Mouse (Mus musculus): ENCODE data around the gene Map4.
"Not testable (repeated sequence)": the region's sequence is repeated elsewhere in the genome, so short reads cannot be mapped to it uniquely, and the experiment has no call there.

Map4 gene

DNA sequence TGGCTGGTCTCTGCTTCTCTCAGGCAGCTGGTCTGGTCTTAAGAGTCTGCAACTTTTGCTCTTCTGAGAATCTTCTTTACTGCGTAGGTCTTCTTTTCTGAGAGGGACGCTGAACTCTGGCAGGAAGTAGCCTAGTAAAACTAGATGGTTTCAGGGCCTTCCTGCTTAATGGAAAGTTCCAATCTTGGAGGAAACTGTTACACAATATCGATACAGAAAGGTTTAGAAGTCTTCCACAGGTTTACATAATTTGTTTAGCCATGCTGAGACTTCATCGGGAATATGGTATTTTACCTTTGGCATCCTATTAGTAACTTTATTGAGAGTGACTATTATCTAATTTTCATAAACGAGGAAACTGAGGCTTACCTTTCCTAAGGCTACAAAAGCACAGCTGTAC, 1.2 kb upstream of the Map4 start:
- no peak for DNase-seq

DNA sequence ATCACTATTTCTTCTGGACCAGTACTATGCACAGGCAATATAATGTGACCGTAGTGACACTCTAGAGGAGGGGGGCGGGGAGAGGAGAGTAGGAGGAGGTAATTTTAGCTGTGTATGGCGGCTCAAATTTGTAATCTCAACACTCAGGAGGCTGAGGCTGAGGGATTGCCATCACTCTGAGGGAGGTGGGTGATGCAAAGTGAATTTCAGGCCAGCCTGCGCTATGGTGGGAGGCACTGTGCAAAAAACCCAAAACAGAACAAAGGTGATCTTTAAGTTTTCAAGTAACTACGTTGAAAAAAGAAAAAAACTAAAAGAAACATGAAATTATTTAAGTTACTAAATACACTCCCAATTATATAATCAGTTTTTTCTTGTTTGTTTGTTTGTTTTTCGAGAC, 508 bp upstream of the Map4 start:
- no peak for DNase-seq

DNA sequence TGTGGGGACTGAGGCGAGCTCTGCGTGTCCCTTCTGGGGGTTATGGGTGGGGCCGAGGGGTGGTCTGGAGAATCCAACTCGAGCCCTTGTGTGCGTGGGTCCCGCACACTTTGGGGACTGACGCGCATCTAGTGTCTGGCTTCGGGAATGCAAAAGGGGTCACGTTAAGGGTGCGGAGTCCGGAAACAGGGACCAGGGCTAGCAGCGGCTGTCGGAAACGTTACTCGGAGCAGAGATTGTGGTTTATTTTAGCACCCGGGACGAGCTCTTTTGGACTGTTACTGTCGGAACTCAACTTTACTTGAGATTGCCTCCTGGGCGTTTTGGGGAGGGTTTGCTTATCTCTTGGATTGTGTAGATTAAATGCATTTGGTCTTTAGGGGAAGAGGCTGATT, 1.1 kb downstream of the Map4 start:
- DNase-seq, result peak in 1 of 2 experiments; percentile 47

DNA sequence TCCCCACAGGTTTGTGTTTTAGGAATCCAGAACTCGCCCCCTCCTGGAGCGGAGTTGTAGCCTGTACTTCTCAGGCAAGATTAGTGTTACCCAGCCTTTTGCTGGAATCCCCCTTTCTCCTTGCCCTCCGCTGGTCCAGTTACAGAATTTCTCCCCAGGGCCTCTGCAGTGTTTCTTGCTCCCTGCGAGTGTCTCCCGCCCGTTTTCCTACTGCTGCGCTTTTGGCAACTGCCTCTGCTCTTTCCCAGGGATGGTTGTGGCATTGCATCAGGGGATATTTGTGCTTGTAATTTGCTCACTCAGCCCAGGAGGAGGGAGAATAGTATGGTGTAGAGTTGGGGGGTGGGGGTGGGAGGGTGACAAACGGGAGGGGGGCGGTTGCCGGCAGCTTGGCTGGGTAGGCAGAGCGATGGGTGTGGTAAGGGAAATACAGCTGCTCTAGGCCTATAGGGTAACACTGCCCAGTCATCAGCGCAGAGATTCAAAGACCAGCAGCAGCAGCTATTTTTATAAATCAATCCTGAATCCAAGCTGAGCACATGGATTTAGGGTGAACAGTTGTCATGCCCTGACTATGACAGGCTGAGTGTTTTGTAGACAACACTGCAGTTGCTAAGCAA, 1.6 kb downstream of the Map4 start:
- DNase-seq, result peak; percentile 53 to 61

DNA sequence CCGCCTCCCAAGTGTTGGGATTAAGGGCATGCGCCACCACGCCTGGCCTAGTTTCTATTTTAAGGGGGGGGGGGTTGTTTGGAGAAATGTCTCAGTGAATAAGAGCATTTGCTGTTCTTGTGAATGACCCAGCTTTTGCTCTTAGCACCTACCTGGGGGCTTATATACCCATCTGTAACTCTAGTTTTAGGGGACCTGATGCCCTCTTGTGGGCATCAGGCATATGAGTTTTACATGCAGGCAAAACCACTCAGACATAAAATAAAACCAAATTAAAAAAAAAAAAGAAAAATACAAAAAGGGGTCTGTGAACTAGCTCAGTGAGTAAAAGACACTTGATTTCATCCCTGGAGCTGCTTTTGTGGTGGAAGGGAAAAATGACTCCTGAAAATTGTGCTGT, 8.1 kb downstream of the Map4 start:
- no peak for DNase-seq

DNA sequence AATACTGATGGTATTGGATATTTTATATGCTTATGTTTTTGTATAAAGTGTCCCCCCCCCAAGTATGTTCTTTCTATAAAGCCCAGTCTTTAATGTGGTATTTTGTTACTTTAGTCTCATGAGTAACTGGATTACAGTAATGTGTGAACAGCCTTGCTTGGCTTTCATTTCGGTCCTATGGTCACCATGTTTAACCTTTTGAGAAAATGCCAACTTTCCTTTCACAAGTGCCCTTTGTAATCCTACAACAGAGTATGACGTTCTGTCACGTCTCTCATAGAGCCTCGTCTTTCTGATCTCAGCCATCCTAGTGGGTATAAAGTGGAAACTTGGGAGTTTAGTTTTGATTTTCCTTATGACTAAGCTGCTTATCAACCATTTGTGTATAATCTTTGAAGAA, 11.5 kb downstream of the Map4 start:
- no peak for DNase-seq

DNA sequence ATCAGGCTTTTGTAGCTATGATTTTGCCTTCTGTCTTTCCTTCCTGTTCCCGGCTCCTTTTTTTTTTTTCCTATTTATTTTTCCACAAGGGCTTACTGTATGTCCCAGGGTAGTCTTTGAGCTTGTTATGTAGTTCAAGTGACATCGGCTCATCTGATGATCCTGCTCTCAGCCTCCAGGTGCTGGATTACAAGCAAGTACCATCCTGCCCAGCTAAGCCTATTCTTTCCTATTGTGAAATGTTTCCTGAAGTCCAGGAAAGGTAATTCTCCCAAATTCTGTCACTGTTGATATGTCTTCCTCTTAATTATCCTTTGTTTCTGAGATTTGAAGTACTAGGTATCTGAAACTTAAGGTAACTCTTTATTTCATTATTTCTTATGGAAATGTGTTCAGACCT, 13.5 kb downstream of the Map4 start:
- DNase-seq, result no peak

DNA sequence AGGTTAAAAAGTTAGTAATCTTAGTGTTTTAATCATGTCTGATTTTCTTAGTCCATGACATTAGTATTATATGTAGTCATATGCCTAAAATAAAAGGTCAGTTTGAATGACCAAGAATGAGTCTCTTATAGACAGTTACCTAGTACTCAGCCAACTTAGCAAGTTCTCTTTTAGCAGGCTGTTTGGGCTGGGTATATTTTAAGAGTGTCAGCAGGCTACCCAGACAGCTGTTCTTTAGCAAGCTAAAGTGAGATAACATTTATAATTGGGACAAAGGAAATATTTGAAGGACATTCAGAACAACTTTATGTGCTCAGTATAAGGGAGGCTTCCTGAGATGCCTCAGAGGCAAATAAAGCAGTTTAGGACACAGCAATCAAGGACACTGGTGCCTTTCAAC, 17.3 kb downstream of the Map4 start:
- DNase-seq, result no peak

DNA sequence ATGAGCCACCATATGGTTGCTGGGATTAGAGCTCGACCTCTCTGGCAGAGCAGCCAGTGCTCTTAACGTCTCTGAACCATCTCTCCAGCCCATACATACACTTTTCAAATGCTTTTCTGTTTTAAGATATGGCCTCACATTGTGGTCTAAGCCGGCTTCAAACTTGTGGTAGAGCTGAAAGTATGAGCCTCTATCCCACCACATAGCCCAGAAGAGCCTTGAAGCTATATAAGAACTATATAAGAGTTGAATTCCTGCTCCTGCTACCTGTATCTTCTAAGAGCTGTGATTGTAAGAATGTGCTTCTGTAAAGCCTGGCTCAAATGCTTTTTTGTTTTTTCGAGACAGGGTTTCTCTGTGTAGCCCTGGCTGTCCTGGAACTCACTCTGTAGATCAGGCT, 18.5 kb downstream of the Map4 start:
- peak in 1 of 2 experiments; percentile 26 for DNase-seq

DNA sequence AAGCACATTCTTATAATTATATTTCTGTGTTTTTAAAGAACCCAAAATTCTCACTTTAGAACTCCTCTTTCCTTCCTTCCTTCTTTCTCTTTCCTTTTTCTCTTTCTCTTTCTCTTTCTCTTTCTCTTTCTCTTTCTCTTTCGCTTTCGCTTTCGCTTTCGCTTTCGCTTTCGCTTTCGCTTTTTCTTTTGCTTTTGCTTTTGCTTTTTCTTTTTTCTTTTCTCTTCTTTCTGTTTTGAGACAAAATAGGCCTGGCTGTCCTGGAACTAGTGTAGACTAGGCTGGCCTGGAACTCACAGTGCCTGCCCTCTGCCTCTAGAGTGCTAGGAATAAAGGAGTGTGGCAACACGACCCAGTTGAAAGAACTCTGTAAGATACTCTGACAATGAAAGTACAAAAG, 22.3 kb downstream of the Map4 start:
- no peak for DNase-seq

DNA sequence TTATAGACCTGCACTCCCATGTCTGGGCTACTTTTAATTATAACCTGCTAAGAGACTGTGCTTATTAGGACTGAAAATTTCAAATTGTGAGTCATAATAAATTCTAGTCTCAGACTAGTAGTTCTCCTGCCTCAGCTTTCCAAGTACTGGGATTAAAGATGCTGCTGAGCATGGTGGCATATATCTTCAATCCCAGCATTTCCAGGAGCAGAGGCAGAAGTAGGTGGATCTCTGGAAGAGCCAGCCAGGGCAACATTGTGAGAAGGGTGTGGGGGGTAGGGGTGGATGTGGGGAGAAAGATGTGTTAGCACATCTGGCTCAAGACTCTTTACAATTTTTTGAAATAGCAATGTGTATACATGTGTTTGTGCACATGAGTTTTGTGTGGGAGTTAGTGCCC, 23.4 kb downstream of the Map4 start:
- DNase-seq, result no peak

DNA sequence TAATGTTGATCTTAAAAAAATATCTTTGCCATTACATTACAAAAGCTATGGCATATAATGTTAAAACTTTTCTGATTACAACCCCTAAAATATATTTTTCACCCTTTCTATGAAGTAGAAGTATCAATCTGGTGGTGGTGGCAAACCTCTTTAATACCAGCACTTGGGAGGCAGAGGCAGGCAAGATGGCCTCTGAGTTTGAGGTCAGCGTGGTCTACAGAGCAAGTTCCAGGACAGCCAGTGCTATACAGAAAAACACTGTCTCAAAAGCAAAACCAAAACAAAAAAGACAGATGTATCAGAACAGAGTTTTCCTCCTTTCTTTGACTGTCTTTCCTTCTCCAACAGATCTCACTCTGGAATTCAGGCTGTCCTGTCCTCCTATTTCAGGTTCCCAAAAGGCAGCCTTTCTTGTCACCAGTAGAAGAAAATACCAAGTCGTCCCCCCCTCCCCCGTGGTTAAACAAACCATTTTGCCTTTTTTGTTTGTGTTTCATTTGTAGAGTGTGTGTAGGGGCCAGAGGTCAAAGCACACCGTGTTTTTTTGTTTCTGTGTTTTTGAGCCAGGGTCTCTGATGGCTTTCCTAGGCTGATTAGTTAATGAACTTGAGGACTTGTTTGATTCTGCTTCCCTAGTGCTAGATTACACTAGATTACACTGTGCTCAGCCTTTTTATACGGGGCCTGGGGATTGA, 28.3 kb downstream of the Map4 start:
- no peak for DNase-seq

DNA sequence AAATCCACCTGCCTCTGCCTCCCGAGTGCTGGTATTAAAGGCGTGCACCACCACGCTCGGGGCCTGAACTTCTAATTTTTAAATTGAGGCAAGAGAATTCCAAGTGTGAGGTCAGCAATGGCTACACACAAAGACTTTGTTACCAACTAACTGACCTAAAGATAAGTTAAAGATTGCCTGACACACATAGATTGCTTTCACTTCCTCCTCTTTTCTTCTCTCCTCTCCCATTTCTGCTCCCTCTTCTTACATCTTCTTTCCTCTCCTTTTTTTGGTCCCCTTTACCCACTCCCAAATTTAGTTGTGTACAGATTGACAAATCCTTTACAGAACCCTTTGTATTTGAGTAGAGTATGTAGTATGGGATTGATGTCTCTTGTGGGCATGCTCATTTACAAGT, 29.3 kb downstream of the Map4 start:
- DNase-seq, result no peak

DNA sequence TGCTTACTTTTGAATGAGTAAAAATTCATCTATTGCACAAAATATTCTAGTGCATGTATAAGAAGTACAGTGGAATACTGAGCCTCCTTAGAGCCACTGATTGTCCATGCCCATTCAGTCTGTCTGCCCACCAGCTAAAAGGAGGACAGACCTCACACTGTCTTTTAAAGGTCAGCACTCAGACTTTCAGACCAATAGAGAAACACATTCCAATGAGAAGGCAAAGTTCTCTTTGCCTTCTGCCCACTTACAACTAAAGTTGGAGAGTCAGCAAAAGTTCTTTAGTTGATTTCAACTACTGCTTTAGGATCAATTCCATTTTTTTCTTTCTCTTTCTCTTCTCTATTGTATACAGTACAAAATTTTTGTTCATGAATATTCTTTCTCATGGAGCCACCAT, 33.5 kb downstream of the Map4 start:
- DNase-seq, result no peak

DNA sequence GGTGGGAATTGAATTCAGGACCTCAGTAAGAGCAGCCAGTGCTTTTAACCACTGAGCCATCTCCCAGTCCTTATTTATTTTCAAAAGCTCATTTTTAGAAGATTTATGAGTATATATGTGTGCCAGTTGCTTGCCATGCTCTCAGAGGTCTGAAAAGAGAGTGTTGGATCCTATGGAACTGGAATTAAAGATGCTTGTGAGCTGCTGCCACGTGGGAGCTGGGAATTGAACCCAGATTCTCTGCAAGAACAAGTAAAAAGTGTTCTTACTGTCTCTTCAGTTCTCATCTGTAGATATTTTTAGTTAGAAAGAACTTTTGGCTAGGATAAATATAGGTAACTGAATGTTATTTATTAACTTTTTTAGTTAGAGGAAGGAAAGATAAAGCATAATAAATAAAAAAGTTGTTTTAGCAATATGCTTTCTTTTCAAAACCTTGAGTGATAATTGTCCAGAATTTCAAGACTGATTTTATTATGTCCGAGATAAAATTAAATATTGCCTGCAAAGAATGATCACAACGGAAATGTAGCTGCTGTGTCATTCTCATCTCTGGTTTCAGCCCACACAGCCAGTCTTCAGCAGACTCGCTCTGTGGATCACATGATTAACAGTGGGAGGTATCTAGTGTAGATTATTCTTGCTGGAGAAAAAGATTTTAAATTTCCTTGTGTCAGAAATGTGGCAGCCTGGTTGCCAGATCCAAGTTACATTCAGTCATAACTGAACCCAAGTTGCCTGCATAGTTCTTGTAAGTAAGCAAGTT, 37.3 kb downstream of the Map4 start:
- DNase-seq, result no peak

DNA sequence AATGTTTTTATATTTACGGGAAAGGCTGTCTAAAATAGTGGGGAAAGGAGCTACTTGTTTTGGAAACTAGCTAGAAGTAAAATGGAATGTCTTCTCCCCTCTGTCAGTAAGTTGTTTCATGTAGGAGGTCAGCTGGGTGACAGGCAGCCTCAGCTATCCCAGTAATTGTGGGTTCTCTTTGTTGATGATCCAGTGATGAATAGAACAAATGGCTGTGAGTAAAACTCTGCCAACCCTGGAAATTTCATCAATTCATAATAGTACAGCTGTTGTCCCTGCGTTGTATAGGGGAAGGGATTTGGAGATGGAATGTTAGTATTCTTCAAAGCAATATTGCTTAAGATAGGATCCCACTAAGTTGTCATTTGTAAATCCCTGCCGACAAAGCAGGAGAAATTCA, 37.9 kb downstream of the Map4 start:
- no peak for DNase-seq

DNA sequence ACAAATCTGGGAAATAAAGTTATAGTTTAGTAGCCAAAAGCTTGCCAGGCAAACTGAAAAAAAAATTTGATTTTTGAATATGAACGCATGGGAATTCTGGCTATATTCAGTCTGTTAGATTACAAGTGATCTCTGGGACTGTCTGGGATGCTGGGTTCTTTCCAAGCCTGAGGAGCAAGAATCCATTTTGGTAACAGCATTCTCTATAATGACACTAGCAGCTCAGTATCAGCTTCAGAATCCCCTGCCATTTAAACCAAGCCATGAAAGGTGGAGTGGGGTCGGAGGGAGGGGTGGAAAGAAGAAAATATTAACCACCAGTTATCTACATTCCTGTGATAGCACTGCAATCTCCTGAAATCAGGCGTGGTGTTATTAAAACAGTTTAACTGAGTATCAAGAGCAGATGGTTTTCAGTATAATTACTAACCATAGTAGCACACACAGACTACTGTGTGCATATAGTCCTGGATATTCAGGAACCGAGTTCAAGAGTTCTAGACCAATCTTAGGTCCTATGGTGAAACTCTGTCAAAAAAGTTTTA, 38.6 kb downstream of the Map4 start:
- no peak for DNase-seq

DNA sequence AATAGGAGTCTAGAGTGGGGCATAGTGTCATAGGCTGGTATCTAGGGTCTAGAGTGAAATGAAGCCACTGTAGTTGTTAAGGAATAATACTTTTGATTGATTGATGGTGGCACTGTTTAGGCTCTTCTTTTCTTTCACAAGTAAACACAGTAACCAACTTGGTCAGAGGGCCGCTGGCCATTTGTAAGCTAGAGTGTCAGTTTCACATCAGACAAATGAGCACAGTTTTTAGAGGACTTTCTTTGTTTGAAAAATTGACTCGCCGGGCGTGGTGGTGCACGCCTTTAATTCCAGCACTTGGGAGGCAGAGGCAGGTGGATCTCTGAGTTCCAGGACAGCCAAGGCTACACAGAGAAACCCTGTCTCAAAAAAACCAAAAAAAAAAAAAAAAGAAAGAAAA, 40.5 kb downstream of the Map4 start:
- not testable (repeated sequence) for DNase-seq

DNA sequence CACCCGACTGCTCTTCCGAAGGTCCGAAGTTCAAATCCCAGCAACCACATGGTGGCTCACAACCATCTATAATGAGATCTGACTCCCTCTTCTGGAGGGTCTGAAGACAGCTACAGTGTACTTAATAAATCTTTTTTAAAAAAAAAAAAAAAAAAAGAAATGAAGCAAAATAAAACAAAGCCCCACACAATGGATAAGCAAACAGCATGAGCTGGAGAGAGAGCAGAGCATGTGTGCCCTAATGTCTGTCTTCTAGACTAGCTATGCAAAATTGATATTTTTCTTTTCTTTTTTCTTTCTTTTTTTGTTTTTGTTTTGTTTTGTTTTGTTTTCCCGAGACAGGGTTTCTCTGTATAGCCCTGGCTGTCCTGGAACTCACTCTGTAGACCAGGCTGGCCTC, 49.0 kb downstream of the Map4 start:
- not testable (repeated sequence) for DNase-seq

DNA sequence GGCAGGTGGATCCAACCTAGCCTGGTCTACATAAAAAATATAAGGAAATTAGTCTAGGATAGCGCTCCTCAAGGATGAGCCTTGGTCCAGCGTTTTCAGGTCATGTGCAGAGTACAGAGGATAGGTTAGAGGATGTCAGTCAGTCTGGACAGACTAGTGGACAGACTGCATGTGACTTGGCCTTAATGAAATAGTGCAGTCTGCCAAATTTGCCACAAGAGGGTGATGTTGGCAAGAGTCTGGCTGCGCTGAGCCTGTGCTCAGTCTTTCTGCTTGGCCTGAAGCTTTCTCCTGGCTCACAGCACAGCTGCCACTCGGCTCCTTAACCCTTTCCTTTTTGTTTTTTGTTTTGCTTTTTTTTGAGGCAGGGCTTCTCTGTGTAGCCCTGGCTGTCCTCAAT, 54.2 kb downstream of the Map4 start:
- peak; percentile 77 to 83 for DNase-seq

DNA sequence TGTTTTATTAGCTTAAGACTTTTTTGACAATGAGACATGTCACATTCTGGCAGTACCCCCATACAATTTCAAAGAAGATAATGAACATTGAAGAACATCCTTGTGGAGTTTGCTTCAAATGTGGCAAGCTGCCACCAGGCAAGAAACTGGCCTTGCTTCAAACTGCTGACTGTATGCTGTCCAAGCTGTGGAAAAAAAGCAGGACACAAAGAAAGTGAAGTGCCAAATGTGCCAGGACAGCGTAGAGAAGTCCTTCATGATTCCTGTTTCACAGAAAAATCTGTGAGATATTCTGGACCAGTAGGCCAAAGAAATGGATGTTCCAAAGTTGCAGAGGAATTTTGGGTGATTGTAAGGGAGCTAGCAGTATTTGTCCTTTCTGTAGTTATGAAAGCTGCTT, 57.8 kb downstream of the Map4 start:
- DNase-seq, result peak; percentile 60 to 70

DNA sequence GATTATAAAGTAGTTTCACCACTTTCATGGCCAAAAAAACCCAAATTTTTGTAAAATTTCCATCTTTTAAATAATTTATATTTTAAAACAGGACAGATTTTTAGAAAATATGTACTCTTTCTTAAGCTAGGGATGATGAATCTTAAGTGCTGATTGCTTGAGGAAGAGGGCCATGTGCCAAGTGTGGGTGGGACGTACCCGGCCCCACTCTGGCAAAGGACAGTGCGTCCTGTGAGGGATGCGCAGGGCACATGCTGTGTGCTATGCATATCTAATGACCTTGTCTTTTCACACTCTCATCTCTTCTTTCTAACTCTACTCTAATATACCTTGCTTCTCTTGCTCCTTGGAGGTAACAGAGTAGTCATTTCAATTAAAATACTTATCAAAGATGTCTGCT, 66.2 kb downstream of the Map4 start:
- DNase-seq, result peak in 1 of 2 experiments; percentile 26

DNA sequence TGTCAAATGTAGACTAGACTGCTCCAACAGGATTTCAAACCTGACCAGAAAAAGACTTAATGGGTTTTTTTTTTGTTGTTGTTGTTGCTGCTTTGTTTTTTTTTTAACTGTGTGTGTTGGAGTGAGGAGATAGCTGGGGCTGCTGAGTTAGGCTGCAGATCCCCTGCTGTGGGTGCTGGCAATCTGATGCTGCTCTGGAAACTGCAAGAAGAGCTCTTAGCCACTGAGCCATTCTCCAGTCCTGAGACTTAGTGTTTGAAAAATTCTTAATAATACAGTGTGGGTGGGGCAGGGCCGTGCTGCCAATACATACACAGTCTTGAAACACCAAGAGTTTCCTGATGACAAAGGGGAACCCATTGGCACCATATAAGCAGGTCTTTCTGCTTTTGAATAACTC, 70.7 kb downstream of the Map4 start:
- peak; percentile 38 to 61 for DNase-seq

DNA sequence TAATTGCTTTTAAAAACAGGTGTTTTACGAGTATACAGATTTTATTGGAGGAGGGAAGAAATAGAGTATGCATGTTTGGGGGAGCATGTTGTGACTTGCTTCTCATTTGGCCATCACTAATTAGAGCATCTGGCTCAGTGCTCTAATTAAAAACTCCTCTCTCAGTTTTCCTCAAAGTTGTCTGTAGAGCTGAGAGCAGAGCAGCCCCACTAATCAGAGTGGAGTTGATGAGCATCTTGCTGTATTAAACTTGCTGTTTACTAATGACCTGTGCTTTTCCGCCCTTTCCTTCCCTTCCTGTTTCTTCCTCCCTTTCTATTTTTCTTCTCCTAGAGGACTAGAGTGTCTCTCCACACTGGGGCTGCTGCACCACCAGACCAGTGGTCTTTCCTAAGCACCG, 71.2 kb downstream of the Map4 start:
- no peak for DNase-seq
